Mouse (Mus musculus) midbrain, embryonic 14.5 days (tissue): ENCODE measurements around the gene Kif1bp. TPM values are rescaled to one million over a fixed set of nuclear protein-coding genes. Genes with fewer than 3 reads are reported as not detected.

ENCODE experiments used
- ATAC-seq: fragments of 200-750 bp; cut with Nextera tagmentation; 2 replicates; pipeline ENCODE4 v1.8.0; 2017; ENCODE audit warnings: moderate number of reproducible peaks, moderate library complexity; ENCODE audit not compliant: low FRiP score, low TSS enrichment
- DNase-seq: peaks from one replicate; pipeline ENCODE4 v3.0.0-alpha.2; 2015
- H3K27ac ChIP-seq: fragments of 300-500 bp; sonication (generic); replicated peaks from 2 replicates; pipeline ENCODE4 v1.5.1; 2014; ENCODE audit warnings: mild to moderate bottlenecking, low read depth, low read length, moderate library complexity
- H3K27me3 ChIP-seq: fragments of 300-500 bp; sonication (generic); 2 replicates; pipeline ENCODE4 v1.6.1; 2014; ENCODE audit warnings: low read length, control low read depth, mixed read lengths; ENCODE audit not compliant: control insufficient read depth, insufficient read depth
- H3K36me3 ChIP-seq: fragments of 300-500 bp; sonication (generic); 2 replicates; pipeline ENCODE4 v1.6.1; 2014; ENCODE audit warnings: low read length, control low read depth; ENCODE audit not compliant: control insufficient read depth, insufficient read depth
- H3K4me1 ChIP-seq: fragments of 300-500 bp; sonication (generic); 2 replicates; pipeline ENCODE4 v1.6.1; 2014; ENCODE audit warnings: mild to moderate bottlenecking, antibody characterized with exemption, low read length, control low read depth; ENCODE audit not compliant: control insufficient read depth, insufficient read depth
- H3K4me2 ChIP-seq: fragments of 300-500 bp; sonication (generic); 2 replicates; pipeline ENCODE4 v1.6.1; 2014; ENCODE audit warnings: mild to moderate bottlenecking, low read length, moderate library complexity
- H3K4me3 ChIP-seq: fragments of 300-500 bp; sonication (generic); replicated peaks from 2 replicates; pipeline ENCODE4 v1.5.1; 2014; ENCODE audit warnings: low read depth, low read length
- H3K9ac ChIP-seq: fragments of 300-500 bp; sonication (generic); replicated peaks from 2 replicates; pipeline ENCODE4 v1.6.1; 2014; ENCODE audit warnings: mild to moderate bottlenecking, low read length, moderate library complexity
- H3K9me3 ChIP-seq: fragments of 300-500 bp; sonication (generic); 2 replicates; pipeline ENCODE4 v1.6.1; 2016; ENCODE audit warnings: low read length, control low read depth, mixed read lengths; ENCODE audit not compliant: control insufficient read depth
- WGBS: fragments of 180-500 bp; shearing (Covaris S2); extraction: QIAGEN DNeasy Blood & Tissue Kit; methylation state at CpG from one replicate; pipeline ENCODE4 v1.1.7; 2014; 5-methylcytosine and 5-hydroxymethylcytosine counted together
- polyA plus RNA-seq: library from polyadenylated mRNA; unstranded; fragments of >200 nt; fragmentation: Nextera tagmentation; extraction: Ambion mirVana; gene quantifications from 2 replicates; pipeline ENCODE4 v1.2.1, GENCODE M21; 2014

The Kif1bp gene
- polyA plus RNA-seq, 1 experiment from 2014 or later, result 85.3 TPM

GRCm38 (mm10) chr10:62532832-62533231, 45.4 kb downstream of the Kif1bp start:
- 53% methylated on average over 2 of the region's 2 CpGs for WGBS

GRCm38 (mm10) chr10:62530183-62530582, 48.1 kb downstream of the Kif1bp start:
- Histone ChIP-seq H3K4me2 (no peak overlapping the region), H3K27me3 (no peaks in the 10 kb centered on the region), H3K36me3 (no peaks in the 10 kb centered on the region), H3K9me3 (no peaks in the 10 kb centered on the region), H3K27ac (no peak overlapping the region), H3K9ac (no peak overlapping the region), H3K4me3 (no peak overlapping the region), H3K4me1 (no peaks in the 10 kb centered on the region)
- ATAC-seq, result no peak
- DNase-seq, result no peak
- WGBS, result 92% methylated on average over 9 of the region's 9 CpGs

More at GRCm38 (mm10) chr10:62532832-62533231, 45.4 kb downstream of the Kif1bp start:
- Histone ChIP-seq H3K36me3 (no peaks in the 10 kb centered on the region), H3K27ac (no peak overlapping the region), H3K4me3 (no peak overlapping the region), H3K9me3 (no peaks in the 10 kb centered on the region), H3K4me2 (no peak overlapping the region), H3K27me3 (no peaks in the 10 kb centered on the region), H3K4me1 (no peaks in the 10 kb centered on the region), H3K9ac (no peak overlapping the region)
- DNase-seq, result no peak
- ATAC-seq, result no peak

- Histone ChIP-seq H3K27ac (no peak within 1 kb of the TSS), H3K9me3 (no peaks in the 10 kb centered on the region), H3K4me3 (no peak within 1 kb of the TSS), H3K9ac (no peak within 1 kb of the TSS), H3K27me3 (no peaks in the 10 kb centered on the region), H3K4me1 (no peaks in the 10 kb centered on the region), H3K4me2 (no peak within 1 kb of the TSS), H3K36me3 (no peaks in the 10 kb centered on the region)
- DNase-seq (no peak), ATAC-seq (no peak)
- 88% methylated on average over 14 of the region's 14 CpGs for WGBS
Observed at GRCm38 (mm10) chr10:62527351-62527750, 50.9 kb downstream of the Kif1bp start, which contains the start of gene Srgn. Gene Srgn (minus strand): TSS chr10:62527451.

- H3K27me3 ChIP-seq, result no peaks in the 10 kb centered on the region
- no peak overlapping the region for H3K4me2 ChIP-seq
- H3K36me3 ChIP-seq, result no peaks in the 10 kb centered on the region
- WGBS, result 76% methylated on average over 7 of the region's 7 CpGs
- DNase-seq (no peak), ATAC-seq (no peak)
- H3K4me3 ChIP-seq, result no peak overlapping the region
- no peak overlapping the region for H3K9ac ChIP-seq
- H3K27ac ChIP-seq, result no peak overlapping the region
- H3K9me3 ChIP-seq, result no peaks in the 10 kb centered on the region
- H3K4me1 ChIP-seq, result no peaks in the 10 kb centered on the region
Observed at GRCm38 (mm10) chr10:62522346-62522950, 55.8 kb downstream of the Kif1bp start.

GRCm38 (mm10) chr10:62521763-62522162, 56.5 kb downstream of the Kif1bp start:
- Histone ChIP-seq H3K4me3 (no peak overlapping the region), H3K36me3 (no peaks in the 10 kb centered on the region), H3K9ac (no peak overlapping the region), H3K27ac (no peak overlapping the region), H3K4me2 (no peak overlapping the region), H3K4me1 (no peaks in the 10 kb centered on the region), H3K27me3 (no peaks in the 10 kb centered on the region), H3K9me3 (no peaks in the 10 kb centered on the region)
- WGBS, result 74% methylated on average over 4 of the region's 4 CpGs
- ATAC-seq (no peak), DNase-seq (no peak)

GRCm38 (mm10) chr10:62520911-62521310, 57.3 kb downstream of the Kif1bp start:
- Histone ChIP-seq H3K4me3 (no peak overlapping the region), H3K9me3 (no peaks in the 10 kb centered on the region), H3K27ac (no peak overlapping the region), H3K4me1 (no peaks in the 10 kb centered on the region), H3K27me3 (no peaks in the 10 kb centered on the region), H3K9ac (no peak overlapping the region), H3K4me2 (no peak overlapping the region), H3K36me3 (no peaks in the 10 kb centered on the region)
- no peak for ATAC-seq
- 81% methylated on average over 2 of the region's 2 CpGs for WGBS
- DNase-seq, result no peak

GRCm38 (mm10) chr10:62517511-62517910, 60.7 kb downstream of the Kif1bp start:
- no peak for DNase-seq
- ATAC-seq, result no peak
- Histone ChIP-seq H3K4me1 (no peaks in the 10 kb centered on the region), H3K36me3 (no peaks in the 10 kb centered on the region), H3K4me3 (no peak overlapping the region), H3K27me3 (no peaks in the 10 kb centered on the region), H3K27ac (no peak overlapping the region), H3K4me2 (no peak overlapping the region), H3K9ac (no peak overlapping the region), H3K9me3 (no peaks in the 10 kb centered on the region)
- 91% methylated on average over 6 of the region's 6 CpGs for WGBS

- no peak overlapping the region for H3K4me3 ChIP-seq
- no peak overlapping the region for H3K27ac ChIP-seq
- 95% methylated on average over 4 of the region's 4 CpGs for WGBS
- ATAC-seq (no peak), DNase-seq (no peak)
- no peaks in the 10 kb centered on the region for H3K27me3 ChIP-seq
- no peaks in the 10 kb centered on the region for H3K4me1 ChIP-seq
- no peak overlapping the region for H3K4me2 ChIP-seq
- H3K9ac ChIP-seq, result no peak overlapping the region
- no peaks in the 10 kb centered on the region for H3K36me3 ChIP-seq
- no peaks in the 10 kb centered on the region for H3K9me3 ChIP-seq
Observed at GRCm38 (mm10) chr10:62512855-62513254, 65.4 kb downstream of the Kif1bp start.

- no peak overlapping the region for H3K27ac ChIP-seq
- WGBS, result 89% methylated on average over 6 of the region's 6 CpGs
- no peaks in the 10 kb centered on the region for H3K36me3 ChIP-seq
- DNase-seq (no peak), ATAC-seq (no peak)
- no peaks in the 10 kb centered on the region for H3K9me3 ChIP-seq
- H3K9ac ChIP-seq, result no peak overlapping the region
- no peak overlapping the region for H3K4me3 ChIP-seq
- 0 out of 2 replicates have a peak, but pooled peaks cover 2% of the 10 kb centered on the region for H3K27me3 ChIP-seq
- H3K4me2 ChIP-seq, result no peak overlapping the region
- no peaks in the 10 kb centered on the region for H3K4me1 ChIP-seq
Observed at GRCm38 (mm10) chr10:62511528-62511927, 66.7 kb downstream of the Kif1bp start.
